Mouse (Mus musculus) neural tube, embryonic 14.5 days (tissue): Measurements from ENCODE around the gene Abca1. TPM values are rescaled to one million over a fixed set of nuclear protein-coding genes. Genes with fewer than 3 reads are reported as not detected.

Source experiments
- ATAC-seq: fragments of 200-750 bp; cut with Nextera tagmentation; 2 replicates; pipeline ENCODE4 v1.8.0; 2017; ENCODE audit warnings: low read depth, mild to moderate bottlenecking, moderate TSS enrichment, moderate library complexity
- H3K27ac ChIP-seq: fragments of 300-500 bp; sonication (generic); 2 replicates; pipeline ENCODE4 v1.5.1; 2014; ENCODE audit warnings: low read depth, mild to moderate bottlenecking, control low read depth, low read length, moderate library complexity, mixed read lengths
- H3K27me3 ChIP-seq: fragments of 300-500 bp; sonication (generic); 2 replicates; pipeline ENCODE4 v1.6.1; 2014; ENCODE audit warnings: low read length; ENCODE audit not compliant: control insufficient read depth, insufficient read depth
- H3K36me3 ChIP-seq: fragments of 300-500 bp; sonication (generic); 2 replicates; pipeline ENCODE4 v1.6.1; 2014; ENCODE audit warnings: low read length, mixed read lengths; ENCODE audit not compliant: control insufficient read depth, insufficient read depth
- H3K4me1 ChIP-seq: fragments of 300-500 bp; sonication (generic); 2 replicates; pipeline ENCODE4 v1.6.1; 2014; ENCODE audit warnings: low read length; ENCODE audit not compliant: control insufficient read depth, insufficient read depth
- H3K4me2 ChIP-seq: fragments of 300-500 bp; sonication (generic); 2 replicates; pipeline ENCODE4 v1.6.1; 2014; ENCODE audit warnings: mild to moderate bottlenecking, low read depth, low read length, control low read depth
- H3K4me3 ChIP-seq: fragments of 300-500 bp; sonication (generic); 2 replicates; pipeline ENCODE4 v1.5.1; 2014; ENCODE audit warnings: low read depth, low read length, control low read depth, mixed read lengths
- H3K9ac ChIP-seq: fragments of 300-500 bp; sonication (generic); replicated peaks from 2 replicates; pipeline ENCODE4 v1.6.1; 2014; ENCODE audit warnings: low read depth, mild to moderate bottlenecking, control low read depth, low read length, mixed read lengths
- H3K9me3 ChIP-seq: fragments of 300-500 bp; sonication (generic); 2 replicates; pipeline ENCODE4 v1.6.1; 2016; ENCODE audit warnings: low read length; ENCODE audit not compliant: control insufficient read depth
- WGBS: fragments of 180-500 bp; shearing (Covaris S2); extraction: QIAGEN DNeasy Blood & Tissue Kit; methylation state at CpG from one replicate; pipeline ENCODE4 v1.1.7; 2014; 5-methylcytosine and 5-hydroxymethylcytosine counted together
- polyA plus RNA-seq: library from polyadenylated mRNA; unstranded; fragments of >200 nt; fragmentation: Nextera tagmentation; extraction: Ambion mirVana; gene quantifications from 2 replicates; pipeline ENCODE4 v1.2.1, GENCODE M21; 2014

Gene Abca1
- polyA plus RNA-seq, 1 experiment from 2014 or later, result 11.3 TPM

GRCm38 (mm10) chr4:53094850-53095249 is 64.8 kb downstream of the Abca1 start:
- Histone ChIP-seq H3K9me3 (no peaks in the 10 kb centered on the region), H3K4me2 (no peak overlapping the region), H3K4me3 (no peak overlapping the region), H3K9ac (no peak overlapping the region), H3K27ac (no peak overlapping the region), H3K4me1 (no peaks in the 10 kb centered on the region), H3K27me3 (no peaks in the 10 kb centered on the region), H3K36me3 (no peaks in the 10 kb centered on the region)
- 96% methylated on average over 4 of the region's 4 CpGs for WGBS
- ATAC-seq, result no peak

DNA sequence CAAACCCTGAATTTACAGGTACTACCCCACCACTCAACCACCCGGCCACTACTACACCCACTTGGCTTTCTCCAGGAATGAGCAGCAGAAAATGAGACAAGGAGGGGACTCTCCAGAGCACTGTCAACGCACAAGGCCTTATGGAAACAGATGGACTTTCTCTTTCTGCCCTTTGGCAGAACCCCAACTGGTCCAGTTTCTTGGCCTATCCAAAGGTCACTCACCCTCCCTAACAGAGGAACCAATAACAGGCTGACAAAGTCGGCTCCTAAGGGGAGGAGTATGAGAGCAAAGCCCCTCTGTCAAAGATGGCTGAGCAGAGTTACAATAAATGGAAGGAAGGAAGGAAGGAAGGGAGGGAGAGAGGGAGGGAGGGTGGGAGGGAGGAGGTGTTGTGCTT is 65.4 kb downstream of the Abca1 start:
- Histone ChIP-seq H3K36me3 (no peaks in the 10 kb centered on the region), H3K4me3 (no peak overlapping the region), H3K4me1 (no peaks in the 10 kb centered on the region), H3K9me3 (no peaks in the 10 kb centered on the region), H3K27ac (no peak overlapping the region), H3K27me3 (no peaks in the 10 kb centered on the region), H3K9ac (no peak overlapping the region), H3K4me2 (no peak overlapping the region)
- ATAC-seq, result no peak
- 86% methylated on average over 3 of the region's 3 CpGs for WGBS

DNA sequence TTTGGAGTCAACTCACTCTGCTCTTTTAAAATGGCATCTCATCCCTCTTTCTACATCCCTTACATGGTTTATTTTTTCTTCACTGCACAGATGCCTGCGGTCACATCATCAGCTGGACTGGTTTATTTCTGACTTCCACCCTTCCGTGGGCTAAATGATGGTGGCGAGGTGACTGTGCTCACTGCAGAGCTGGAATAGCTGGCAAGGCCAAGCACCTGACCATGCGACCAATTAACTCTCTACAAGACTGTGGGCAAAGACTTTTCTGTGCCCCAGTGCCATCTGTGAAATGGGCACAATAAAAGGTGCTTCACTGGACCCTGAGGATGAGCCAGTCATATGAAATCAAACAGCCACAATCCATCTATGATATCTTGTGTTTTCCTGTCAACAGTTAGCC is 66.1 kb downstream of the Abca1 start:
- Histone ChIP-seq H3K4me1 (no peaks in the 10 kb centered on the region), H3K36me3 (no peaks in the 10 kb centered on the region), H3K27ac (no peak overlapping the region), H3K27me3 (no peaks in the 10 kb centered on the region), H3K9ac (no peak overlapping the region), H3K4me3 (no peak overlapping the region), H3K4me2 (no peak overlapping the region), H3K9me3 (no peaks in the 10 kb centered on the region)
- WGBS, result 96% methylated on average over 4 of the region's 4 CpGs
- no peak for ATAC-seq

DNA sequence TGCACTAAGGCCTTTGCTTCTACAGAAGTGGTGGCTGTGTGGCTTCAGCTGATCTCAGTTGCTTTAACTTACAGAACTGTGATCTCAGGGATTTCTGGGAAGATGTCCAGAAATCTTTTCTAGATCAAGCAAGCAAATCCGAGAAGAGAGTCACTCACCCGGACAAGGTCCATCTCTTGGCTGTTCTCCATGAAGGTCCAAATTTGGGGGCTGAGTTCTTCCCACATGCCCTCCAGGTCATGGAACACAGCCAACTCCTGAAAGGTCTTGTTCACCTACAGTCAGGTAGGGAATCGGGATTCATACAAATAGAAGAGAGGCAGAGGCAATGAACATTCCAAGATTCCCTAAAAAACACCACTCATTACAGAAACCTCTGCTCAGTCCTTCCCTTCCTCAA is 70.1 kb downstream of the Abca1 start:
- Histone ChIP-seq H3K27ac (no peak overlapping the region), H3K4me2 (no peak overlapping the region), H3K27me3 (no peaks in the 10 kb centered on the region), H3K36me3 (0 out of 2 replicates have a peak, but pooled peaks cover 4% of the 10 kb centered on the region), H3K9ac (no peak overlapping the region), H3K9me3 (no peaks in the 10 kb centered on the region), H3K4me1 (no peaks in the 10 kb centered on the region), H3K4me3 (no peak overlapping the region)
- ATAC-seq, result no peak
- 83% methylated on average over 3 of the region's 3 CpGs for WGBS

GRCm38 (mm10) chr4:53088999-53089398 is 70.7 kb downstream of the Abca1 start:
- no peaks in the 10 kb centered on the region for H3K4me1 ChIP-seq
- 55% methylated on average over 4 of the region's 4 CpGs for WGBS
- no peak for ATAC-seq

DNA sequence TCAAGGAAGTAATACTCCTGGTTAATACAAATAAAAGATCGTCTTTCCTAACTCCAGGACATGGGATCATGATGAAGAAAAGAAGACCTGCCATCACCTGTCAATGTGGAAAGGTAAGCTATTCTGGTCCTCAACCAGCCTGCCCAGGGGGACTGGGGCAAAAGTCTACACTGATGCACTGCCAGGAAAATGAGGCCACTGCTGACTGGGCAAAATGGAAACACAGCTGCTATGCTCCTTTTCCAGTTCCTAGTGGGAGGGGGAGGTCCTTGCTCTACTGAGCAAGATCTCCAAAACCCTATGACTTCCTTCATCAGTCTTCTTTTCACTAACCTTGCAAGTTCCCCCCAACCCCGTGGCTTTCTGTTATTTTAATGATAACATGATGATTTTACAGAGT is 73.1 kb downstream of the Abca1 start:
- Histone ChIP-seq H3K27ac (no peak overlapping the region), H3K27me3 (no peaks in the 10 kb centered on the region), H3K4me3 (no peak overlapping the region), H3K4me1 (no peaks in the 10 kb centered on the region), H3K4me2 (no peak overlapping the region), H3K9ac (no peak overlapping the region), H3K36me3 (0 out of 2 replicates have a peak, but pooled peaks cover 7% of the 10 kb centered on the region), H3K9me3 (no peaks in the 10 kb centered on the region)
- no peak for ATAC-seq
- 81% methylated on average over 2 of the region's 2 CpGs for WGBS

More at GRCm38 (mm10) chr4:53088999-53089398, 70.7 kb downstream of the Abca1 start:
- H3K36me3 ChIP-seq, result 0 out of 2 replicates have a peak, but pooled peaks cover 4% of the 10 kb centered on the region
- H3K4me3 ChIP-seq, result no peak overlapping the region
- H3K9ac ChIP-seq, result no peak overlapping the region
- no peaks in the 10 kb centered on the region for H3K9me3 ChIP-seq
- no peak overlapping the region for H3K4me2 ChIP-seq
- no peaks in the 10 kb centered on the region for H3K27me3 ChIP-seq
- no peak overlapping the region for H3K27ac ChIP-seq

GRCm38 (mm10) chr4:53085634-53086033 is 74.1 kb downstream of the Abca1 start:
- Histone ChIP-seq H3K27me3 (no peaks in the 10 kb centered on the region), H3K9me3 (no peaks in the 10 kb centered on the region), H3K36me3 (0 out of 2 replicates have a peak, but pooled peaks cover 11% of the 10 kb centered on the region), H3K4me2 (no peak overlapping the region), H3K4me1 (no peaks in the 10 kb centered on the region), H3K9ac (no peak overlapping the region), H3K4me3 (no peak overlapping the region), H3K27ac (no peak overlapping the region)
- WGBS, result 88% methylated on average over 4 of the region's 4 CpGs
- ATAC-seq, result no peak

GRCm38 (mm10) chr4:53083071-53083470 is 76.6 kb downstream of the Abca1 start:
- no peak overlapping the region for H3K27ac ChIP-seq
- WGBS, result 92% methylated on average over 2 of the region's 2 CpGs
- no peak overlapping the region for H3K9ac ChIP-seq
- H3K9me3 ChIP-seq, result no peaks in the 10 kb centered on the region
- ATAC-seq, result no peak
- no peaks in the 10 kb centered on the region for H3K4me1 ChIP-seq
- H3K36me3 ChIP-seq, result 0 out of 2 replicates have a peak, but pooled peaks cover 11% of the 10 kb centered on the region
- H3K4me2 ChIP-seq, result no peak overlapping the region
- H3K4me3 ChIP-seq, result no peak overlapping the region
- H3K27me3 ChIP-seq, result no peaks in the 10 kb centered on the region

DNA sequence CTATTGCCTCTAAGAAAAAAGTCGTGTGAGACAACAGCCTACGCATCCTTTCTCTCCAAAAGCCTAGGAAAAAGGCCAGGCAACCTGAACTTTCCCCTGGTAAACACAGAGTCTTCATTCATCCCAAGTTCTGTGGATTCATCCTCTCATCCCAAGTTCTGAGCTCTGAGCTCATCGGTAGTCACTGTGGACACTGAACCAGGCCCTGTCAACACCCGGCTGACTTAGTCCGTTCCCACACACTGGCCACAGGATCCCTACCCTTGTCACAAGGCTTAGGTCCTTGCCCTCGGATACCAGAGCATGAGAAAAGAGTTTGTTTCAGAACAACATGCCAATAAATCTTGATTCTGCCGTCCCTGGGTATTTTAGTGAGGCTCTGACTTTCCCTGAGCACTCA is 77.2 kb downstream of the Abca1 start:
- Histone ChIP-seq H3K9me3 (no peaks in the 10 kb centered on the region), H3K4me1 (no peaks in the 10 kb centered on the region), H3K36me3 (0 out of 2 replicates have a peak, but pooled peaks cover 11% of the 10 kb centered on the region), H3K4me2 (no peak overlapping the region), H3K9ac (no peak overlapping the region), H3K27ac (no peak overlapping the region), H3K4me3 (no peak overlapping the region), H3K27me3 (no peaks in the 10 kb centered on the region)
- ATAC-seq, result no peak
- 59% methylated on average over 7 of the region's 7 CpGs for WGBS
